Mouse (Mus musculus) MEL (cell line): ENCODE results near the gene Fuz. TPM values are rescaled to one million over a fixed set of nuclear protein-coding genes. Genes with fewer than 3 reads are reported as not detected.
A peak's percentile ranks its signal among the peaks of the same experiment; 100 is the strongest.

Source experiments
- DNase-seq: peaks from one replicate; pipeline ENCODE4 v3.0.0; 2011; ENCODE audit warnings: low read depth, low spot score
- H3K27ac ChIP-seq: 2 replicates; pipeline ENCODE4 v1.5.1; 2012; ENCODE audit warnings: low read depth, mild to moderate bottlenecking, control low read depth, low read length, moderate library complexity; ENCODE audit not compliant: control insufficient read depth
- H3K27me3 ChIP-seq, 2 experiments: fragments of 150-350 bp in 1 of 2; sonication (generic) in 1 of 2; 2 replicates each; pipeline ENCODE4 v1.6.1; 2012; ENCODE audit warnings: low read length in 2 of 2, mild to moderate bottlenecking in 2 of 2, improper control_type of control experiment in 1 of 2, moderate library complexity in 1 of 2; ENCODE audit not compliant: insufficient read depth in 2 of 2, control insufficient read depth in 1 of 2
- H3K36me3 ChIP-seq, 2 experiments: 2 replicates each; pipeline ENCODE4 v1.6.1; 2012 to 2014; ENCODE audit warnings: low read length in 2 of 2, improper control_type of control experiment in 1 of 2, inconsistent platforms in 1 of 2, mild to moderate bottlenecking in 1 of 2; ENCODE audit not compliant: insufficient read depth in 2 of 2, control insufficient read depth in 1 of 2
- H3K4me1 ChIP-seq, 2 experiments: fragments of 150-350 bp in 1 of 2; sonication (generic) in 1 of 2; 2 replicates each; pipeline ENCODE4 v1.6.1; 2012; ENCODE audit warnings: low read length in 2 of 2, improper control_type of control experiment in 1 of 2, mild to moderate bottlenecking in 1 of 2; ENCODE audit not compliant: insufficient read depth in 2 of 2, control insufficient read depth in 1 of 2
- H3K4me3 ChIP-seq, 2 experiments: fragments of 150-350 bp in 1 of 2; sonication (generic) in 1 of 2; 2 replicates each; pipeline ENCODE4 v1.5.1; 2012; ENCODE audit warnings: low read depth in 2 of 2, low read length in 2 of 2, mild to moderate bottlenecking in 2 of 2, moderate library complexity in 2 of 2, control low read depth in 1 of 2, improper control_type of control experiment in 1 of 2; ENCODE audit not compliant: control insufficient read depth in 1 of 2, insufficient read depth in 1 of 2
- H3K79me2 ChIP-seq: 2 replicates; pipeline ENCODE4 v1.6.1; 2012; ENCODE audit warnings: mild to moderate bottlenecking, low read length, moderate library complexity; ENCODE audit not compliant: control insufficient read depth, poor library complexity, insufficient read depth
- H3K9ac ChIP-seq: 2 replicates; pipeline ENCODE4 v1.6.1; 2012; ENCODE audit warnings: low read depth, mild to moderate bottlenecking, control low read depth, low read length, moderate library complexity; ENCODE audit not compliant: control insufficient read depth, poor library complexity, severe bottlenecking
- H3K9me3 ChIP-seq: fragments of 150-350 bp; sonication (generic); replicated peaks from 2 replicates; pipeline ENCODE4 v1.6.1; 2012; ENCODE audit warnings: mild to moderate bottlenecking, low read length, improper control_type of control experiment, moderate library complexity; ENCODE audit not compliant: insufficient read depth
- CHD1 ChIP-seq: IDR thresholded peaks from 2 replicates; pipeline ENCODE4 v1.6.1; 2012; ENCODE audit warnings: low read depth, mild to moderate bottlenecking, inconsistent platforms, low read length, improper control_type of control experiment
- CHD2 ChIP-seq: IDR thresholded peaks from 2 replicates; pipeline ENCODE4 v1.6.1; 2011; ENCODE audit warnings: low read length, improper control_type of control experiment
- ELF1 ChIP-seq: IDR thresholded peaks from 2 replicates; pipeline ENCODE4 v1.6.1; 2014; ENCODE audit warnings: low read depth, mild to moderate bottlenecking, inconsistent platforms, low read length, improper control_type of control experiment, moderate library complexity
- EP300 ChIP-seq, 2 experiments: IDR thresholded peaks; 2 replicates each; pipeline ENCODE4 v1.6.1; 2011; ENCODE audit warnings: improper control_type of control experiment in 2 of 2, low read length in 2 of 2, low read depth in 1 of 2, mild to moderate bottlenecking in 1 of 2
- GATA1 ChIP-seq: IDR thresholded peaks from 2 replicates; pipeline ENCODE4 v1.6.1; 2011; ENCODE audit warnings: low read depth, low read length, improper control_type of control experiment
- HCFC1 ChIP-seq: IDR thresholded peaks from 2 replicates; pipeline ENCODE4 v1.6.1; 2012; ENCODE audit warnings: low read depth, mild to moderate bottlenecking, inconsistent platforms, low read length, improper control_type of control experiment, moderate library complexity
- KAT2A ChIP-seq: conservative IDR thresholded peaks from 2 replicates; pipeline ENCODE4 v1.6.1; 2012; ENCODE audit warnings: low read depth, low read length, improper control_type of control experiment, inconsistent platforms
- MAFK ChIP-seq: IDR thresholded peaks from 2 replicates; pipeline ENCODE4 v1.6.1; 2011; ENCODE audit warnings: low read depth, mild to moderate bottlenecking, low read length, improper control_type of control experiment, borderline replicate concordance
- MAX ChIP-seq: IDR thresholded peaks from 2 replicates; pipeline ENCODE4 v1.6.1; 2011; ENCODE audit warnings: low read length, improper control_type of control experiment
- MXI1 ChIP-seq: IDR thresholded peaks from 2 replicates; pipeline ENCODE4 v1.6.1; 2011; ENCODE audit warnings: mild to moderate bottlenecking, low read depth, low read length, improper control_type of control experiment
- MYC ChIP-seq: IDR thresholded peaks from 2 replicates; pipeline ENCODE4 v1.6.1; 2011; ENCODE audit warnings: low read depth, mild to moderate bottlenecking, low read length, improper control_type of control experiment, moderate library complexity
- NELFE ChIP-seq: IDR thresholded peaks from 2 replicates; pipeline ENCODE4 v1.6.1; 2011; ENCODE audit warnings: low read depth, low read length, improper control_type of control experiment
- NRF1 ChIP-seq: IDR thresholded peaks from 2 replicates; pipeline ENCODE4 v1.6.1; 2014; ENCODE audit warnings: low read depth, mild to moderate bottlenecking, inconsistent platforms, low read length, improper control_type of control experiment, moderate library complexity; ENCODE audit not compliant: poor library complexity, insufficient read depth, severe bottlenecking
- POLR2A ChIP-seq, 2 experiments: IDR thresholded peaks; 2 replicates each; pipeline ENCODE4 v1.6.1; 2011 to 2012; ENCODE audit warnings: low read length in 2 of 2, mild to moderate bottlenecking in 2 of 2, control low read depth in 1 of 2, improper control_type of control experiment in 1 of 2, low read depth in 1 of 2, moderate library complexity in 1 of 2; ENCODE audit not compliant: control insufficient read depth in 1 of 2, insufficient read depth in 1 of 2, poor library complexity in 1 of 2
- POLR2AphosphoS5 ChIP-seq: IDR thresholded peaks from 2 replicates; pipeline ENCODE4 v1.6.1; 2012; ENCODE audit warnings: low read depth, borderline replicate concordance, mild to moderate bottlenecking, inconsistent platforms, low read length, moderate library complexity, mixed read lengths
- RAD21 ChIP-seq: IDR thresholded peaks from 2 replicates; pipeline ENCODE4 v1.6.1; 2011; ENCODE audit warnings: mild to moderate bottlenecking, low read depth, low read length, improper control_type of control experiment
- SMC3 ChIP-seq: IDR thresholded peaks from 2 replicates; pipeline ENCODE4 v1.6.1; 2011; ENCODE audit warnings: low read depth, low read length, improper control_type of control experiment
- TAL1 ChIP-seq: IDR thresholded peaks from 2 replicates; pipeline ENCODE4 v1.6.1; 2012; ENCODE audit warnings: mild to moderate bottlenecking, inconsistent platforms, low read length, moderate library complexity, mixed read lengths
- TBP ChIP-seq: IDR thresholded peaks from 2 replicates; pipeline ENCODE4 v1.8.0; 2011; ENCODE audit warnings: low read depth, low read length, improper control_type of control experiment
- USF2 ChIP-seq, 2 experiments: IDR thresholded peaks; 2 replicates each; pipeline ENCODE4 v1.6.1; 2011 to 2012; ENCODE audit warnings: improper control_type of control experiment in 2 of 2, low read length in 2 of 2, borderline replicate concordance in 1 of 2, inconsistent platforms in 1 of 2, low read depth in 1 of 2, mild to moderate bottlenecking in 1 of 2; ENCODE audit not compliant: insufficient read depth in 1 of 2
- ZC3H11A ChIP-seq: IDR thresholded peaks from 2 replicates; pipeline ENCODE4 v1.6.1; 2012; ENCODE audit warnings: low read depth, mild to moderate bottlenecking, inconsistent platforms, low read length, improper control_type of control experiment
- ZMIZ1 ChIP-seq: IDR thresholded peaks from 2 replicates; pipeline ENCODE4 v1.6.1; 2012; ENCODE audit warnings: low read depth, mild to moderate bottlenecking, inconsistent platforms, low read length, improper control_type of control experiment, moderate library complexity
- ZNF384 ChIP-seq: IDR thresholded peaks from 2 replicates; pipeline ENCODE4 v1.6.1; 2012; ENCODE audit warnings: low read depth, mild to moderate bottlenecking, inconsistent platforms, low read length, improper control_type of control experiment
- polyA plus RNA-seq, 2 experiments: library from polyadenylated mRNA; stranded (reverse) in 1 of 2; unstranded in 1 of 2; fragments of >175 nt in 1 of 2; fragments of >200 nt in 1 of 2; gene quantifications; 2 replicates each; pipeline versions ENCODE4 v1.2.1 to v1.2.4; 2012; ENCODE audit warnings: low replicate concordance in 2 of 2, low read depth in 1 of 2; ENCODE audit not compliant: insufficient read length in 2 of 2, insufficient read depth in 1 of 2, missing spikeins in 1 of 2
- total RNA-seq: library from RNA; depleted of rRNA; stranded (reverse); fragments of 300-350 nt; gene quantifications from 2 replicates; pipeline ENCODE4 v1.2.3, GENCODE M21; 2012

The Fuz gene
- total and polyA plus RNA-seq, 3 experiments, result 9.4 to 18.1 TPM; not detected in 1

GRCm38 (mm10) chr7:44849416-44850111, 46.3 kb upstream of the Fuz start (continued):
- no peak for TF ChIP-seq GATA1
- TF ChIP-seq RAD21, result no peak
- peak; percentile 62 for TF ChIP-seq NRF1
- TF ChIP-seq POLR2AphosphoS5, result no peak
- TF ChIP-seq ZMIZ1, result peak; percentile 61; the same call in 1 of the 2 replicates
- TF ChIP-seq USF2 (IDR thresholded peaks at IDR 0.05; ENCODE audit: borderline replicate concordance in 1 of 2, insufficient read depth in 1 of 2, low read depth in 1 of 2, low read length in 2 of 2), result no peak
- TF ChIP-seq MAX, result peak; percentile 88
- peak; percentile 89 for TF ChIP-seq MYC
- TF ChIP-seq SMC3, result no peak

GRCm38 (mm10) chr7:44850146-44850545, 45.7 kb upstream of the Fuz start:
- H3K4me3 ChIP-seq, result peak overlapping the region; percentile 61 to 96
- peak overlapping the region; percentile 93 for H3K27ac ChIP-seq
- TF ChIP-seq POLR2A (IDR thresholded peaks at IDR 0.05; ENCODE audit: control insufficient read depth in 1 of 2, insufficient read depth in 1 of 2, low read depth in 1 of 2, low read length in 2 of 2, poor library complexity in 1 of 2) (peak in 1 of 2 experiments; percentile 24; a peak in 2 of 4 replicates), KAT2A (no peak; the same call in 1 of the 2 replicates), ELF1 (peak; percentile 57), NELFE (peak; percentile 33; the same call in 1 of the 2 replicates)
- peak; percentile 83 for DNase-seq
- H3K27me3 ChIP-seq, result no peaks in the 10 kb centered on the region
- peaks cover 0 to 15% of the 10 kb centered on the region in 2 experiments; a peak in 2 of 4 replicates for H3K4me1 ChIP-seq
- H3K36me3 ChIP-seq, result peaks cover 0 to 7% of the 10 kb centered on the region in 2 experiments; a peak in 1 of 4 replicates
- peak overlapping the region; percentile 96 for H3K9ac ChIP-seq
- peaks cover 28% of the 10 kb centered on the region for H3K79me2 ChIP-seq
- H3K9me3 ChIP-seq, result no peaks in the 10 kb centered on the region

DNA sequence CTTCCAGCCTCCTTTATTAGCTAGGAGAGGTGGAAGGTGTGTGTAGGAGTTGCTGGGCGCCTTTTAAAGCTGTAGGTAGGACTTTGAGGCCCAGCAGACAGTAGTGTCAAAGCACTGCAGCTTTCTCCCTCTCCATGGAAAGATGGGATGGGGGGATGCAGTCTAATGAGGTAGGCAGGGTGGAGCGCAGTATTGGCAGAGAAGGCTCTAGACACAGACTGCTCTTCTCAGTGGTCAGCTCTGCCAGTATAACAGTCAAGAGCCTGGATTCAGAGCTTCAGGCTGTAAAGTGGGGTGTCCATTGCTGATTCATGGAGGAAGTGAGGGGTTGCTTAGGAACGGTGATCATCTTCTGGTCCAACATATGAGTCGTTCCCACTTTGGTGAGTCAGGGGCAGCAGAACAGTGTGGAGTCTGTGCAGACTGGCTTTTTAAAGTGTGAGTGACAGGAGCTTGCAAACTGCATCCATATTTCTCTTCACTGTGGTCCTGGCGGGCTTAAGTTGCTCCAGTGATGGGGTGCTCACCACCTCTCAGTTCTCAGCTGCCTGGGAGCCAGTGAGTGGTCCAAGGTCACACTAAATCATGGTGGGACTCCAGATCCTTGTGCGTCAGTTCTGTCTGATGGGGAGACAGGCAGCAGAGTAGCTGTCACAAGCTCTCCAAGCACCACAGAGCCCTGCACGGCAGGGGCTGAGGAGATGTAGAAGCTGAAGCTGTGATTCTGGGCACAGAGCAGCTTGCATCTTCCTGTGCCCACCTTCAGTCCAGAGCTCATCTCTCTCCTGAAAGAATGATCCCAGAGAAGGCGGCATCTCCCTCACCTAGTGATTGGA, 44.9 kb upstream of the Fuz start:
- no peak for DNase-seq
- H3K27me3 ChIP-seq, result no peaks in the 10 kb centered on the region
- TF ChIP-seq POLR2AphosphoS5 (no peak), ELF1 (no peak), HCFC1 (no peak), CHD2 (no peak), MAFK (no peak), ZNF384 (no peak), MXI1 (no peak), NRF1 (no peak), TAL1 (no peak), MYC (no peak), TBP (no peak), CHD1 (no peak), RAD21 (no peak), ZC3H11A (no peak), SMC3 (no peak), EP300 (IDR thresholded peaks at IDR 0.05; ENCODE audit: low read depth in 1 of 2, low read length in 2 of 2) (no peak), POLR2A (IDR thresholded peaks at IDR 0.05; ENCODE audit: control insufficient read depth in 1 of 2, insufficient read depth in 1 of 2, low read depth in 1 of 2, low read length in 2 of 2, poor library complexity in 1 of 2) (no peak), NELFE (no peak)
- TF ChIP-seq, all 39 proteins: peak for 0
- peaks cover 28% of the 10 kb centered on the region for H3K79me2 ChIP-seq
- peaks cover 1 to 24% of the 10 kb centered on the region in 2 experiments for H3K4me1 ChIP-seq
- H3K4me3 ChIP-seq, result peak overlapping the region; percentile 61 to 96
- H3K36me3 ChIP-seq, result peaks cover 0 to 15% of the 10 kb centered on the region in 2 experiments; a peak in 2 of 4 replicates
- peak overlapping the region; percentile 96 for H3K9ac ChIP-seq
- peak overlapping the region; percentile 93 for H3K27ac ChIP-seq
- H3K9me3 ChIP-seq, result no peaks in the 10 kb centered on the region
